Mouse (Mus musculus) megakaryocyte, embryonic 14.5 days (primary cell): ENCODE measurements around the gene Srd5a3.

Experiments used
- FLI1 ChIP-seq: IDR thresholded peaks from 2 replicates; pipeline ENCODE4 v1.6.1; 2012; ENCODE audit warnings: low read length, inconsistent platforms, mixed read lengths
- GATA1 ChIP-seq: IDR thresholded peaks from 3 replicates; pipeline ENCODE4 v1.6.1; 2012; ENCODE audit warnings: mixed read lengths, low read length, inconsistent platforms, borderline replicate concordance

- no peak for TF ChIP-seq GATA1
- no peak for TF ChIP-seq FLI1
These were observed 30.5 kb downstream of the Srd5a3 start for GRCm38 (mm10) chr5:76170522-76170921.
